Mouse (Mus musculus): ENCODE results near the gene Tpm1.

DNA sequence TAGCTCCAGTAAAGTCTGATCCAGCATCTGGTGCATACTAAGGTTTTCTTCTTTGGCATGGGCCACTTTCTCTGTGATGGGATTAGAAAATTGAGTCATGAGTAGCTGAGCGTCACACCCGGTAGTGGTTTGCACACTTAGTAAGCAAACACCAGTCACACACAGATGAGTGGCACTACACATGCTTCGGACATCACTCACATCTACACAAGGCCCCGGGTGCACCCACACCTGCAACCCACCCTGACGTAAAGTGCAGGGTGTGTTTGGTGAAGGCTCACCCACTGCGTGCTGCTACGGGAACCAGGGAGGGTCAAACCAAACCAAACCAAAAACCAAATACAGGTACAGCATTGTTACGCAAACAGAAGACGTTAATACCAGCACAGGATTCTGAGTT, 25.8 kb downstream of the Tpm1 start:
- TF ChIP-seq POLR2A (IDR thresholded peaks at IDR 0.05; ENCODE audit: low read depth, low read length) (no peak), CTCF (IDR thresholded peaks at IDR 0.05; ENCODE audit: borderline replicate concordance, insufficient read depth, low read length) (no peak)
